In the genomic region with DNA sequence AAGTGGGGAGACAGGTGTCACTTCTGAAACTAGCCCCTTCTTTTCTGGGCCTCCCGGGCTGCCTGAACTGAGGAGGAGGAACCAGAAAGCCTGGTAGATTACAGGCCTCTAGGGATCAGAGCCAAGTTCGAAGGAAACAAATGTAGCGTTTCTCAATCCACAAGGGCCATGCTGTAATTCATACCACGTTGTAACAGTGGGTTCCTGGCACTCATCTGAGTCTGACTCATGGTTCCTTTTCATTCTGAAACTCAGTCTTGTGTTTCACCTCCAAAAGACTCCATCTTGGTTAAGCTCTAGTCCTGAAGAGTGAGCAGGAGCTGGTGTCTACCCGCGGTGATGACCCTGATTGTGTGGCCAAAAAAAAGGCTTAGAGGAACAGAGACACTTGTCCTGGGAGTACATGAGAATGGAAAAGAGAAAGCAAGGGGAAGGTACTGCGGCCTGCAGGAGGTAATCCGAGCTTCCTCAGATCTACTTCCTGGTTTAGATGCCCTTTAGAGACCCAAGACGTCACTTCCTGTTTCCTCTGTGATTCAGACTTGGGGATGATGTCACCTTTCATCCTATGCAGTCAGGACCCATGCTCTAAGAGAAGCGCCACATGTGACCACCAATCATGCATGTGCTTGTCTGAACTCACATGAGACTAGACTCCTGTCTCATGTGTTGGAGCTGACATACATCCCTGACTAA, we compare ENCODE assay signal across 12 mouse cellular contexts. TPM values are rescaled to one million over a fixed set of nuclear protein-coding genes. Genes with fewer than 3 reads are reported as not detected.
A peak's percentile ranks its signal among the peaks of the same experiment; 100 is the strongest.
DNase-seq lines count a peak whose midpoint lies in the region; ATAC-seq and TF ChIP-seq lines count a peak whose summit lies in the region.
"Had no signal": no experiment of that assay in that cellular context is flagged by ENCODE, and none has a peak within 500 bp of the region (broad histone marks: within the 10 kb centered on the region; RNA-seq: fewer than 3 reads in every experiment).

No protein-coding gene starts in this region.

- no peak overlapping the region for H3K27ac ChIP-seq in hindbrain, embryonic 16.5 days (ENCODE audit: low read depth, low read length)
- H3K27ac ChIP-seq: gastrocnemius, adult 2 months; limb, embryonic 13.5 days had no signal

- DNase-seq in kidney, adult 9 months: peak; percentile 5
- no peak for DNase-seq in kidney, postnatal 10 days
- DNase-seq in Patski (ENCODE audit: low read depth, low spot score): peak; percentile 65
- DNase-seq in gonadal fat pad, adult 2 months (ENCODE audit: low read depth): peak; percentile 76
- DNase-seq in natural killer cell, adult 2 months (ENCODE audit: low spot score in 2 of 2): peak; percentile 22 to 56
- no peak for DNase-seq in gastrocnemius, adult 8-10 months (ENCODE audit: low spot score in 2 of 2)
- DNase-seq in cerebellum, adult 18-20 months: no peak
- DNase-seq: cerebellum, adult 8-10 months; gastrocnemius, adult 2 months had no signal

- H3K9ac ChIP-seq in hindbrain, embryonic 16.5 days (ENCODE audit: low read depth, low read length): no peak overlapping the region
- H3K9ac ChIP-seq: limb, embryonic 13.5 days had no signal

- H3K4me1 ChIP-seq in hindbrain, embryonic 16.5 days (ENCODE audit: control insufficient read depth, insufficient read depth, low read depth, low read length): no peaks in the 10 kb centered on the region

- TF ChIP-seq CTCF in Patski (IDR thresholded peaks at IDR 0.05): no peak

- no peaks in the 10 kb centered on the region for H3K36me3 ChIP-seq in hindbrain, embryonic 16.5 days (ENCODE audit: control insufficient read depth, insufficient read depth, low read length)
- H3K36me3 ChIP-seq: G1E; limb, embryonic 13.5 days had no signal

- CTCF ChIA-PET in Patski (lab: Charles Lee): interaction anchor here (1.4 kb wide), 1 partner anchor 400 kb away, joined by 3 read pairs; the partner anchor contains the start of gene Hlcs

- 78% methylated on average over 10 of the region's 10 CpGs for WGBS in hindbrain, embryonic 16.5 days

- POLR2A ChIA-PET in Patski (lab: Charles Lee): interaction anchor here (1.7 kb wide), 1 partner anchor 7 kb away, joined by 4 read pairs; no protein-coding TSS in a partner anchor

- H3K4me3 ChIP-seq in hindbrain, embryonic 16.5 days (ENCODE audit: low read length): no peak overlapping the region
- H3K4me3 ChIP-seq: gastrocnemius, adult 2 months; limb, embryonic 13.5 days had no signal

- ATAC-seq in Patski: peak; percentile 36
- ATAC-seq in hindbrain, embryonic 16.5 days: no peak

- in situ Hi-C loops in Patski (cut with MboI; ENCODE audit: low pct_unique_long_range_greater_than_20kb): no loop called here

- no peak overlapping the region for H3K4me2 ChIP-seq in hindbrain, embryonic 16.5 days (ENCODE audit: low read length)
- H3K4me2 ChIP-seq: limb, embryonic 13.5 days had no signal

- H3K9me3 ChIP-seq in hindbrain, embryonic 16.5 days (ENCODE audit: control insufficient read depth, low read length): no peaks in the 10 kb centered on the region
- H3K9me3 ChIP-seq: G1E; limb, embryonic 13.5 days had no signal

- H3K27me3 ChIP-seq in Patski: no peaks in the 10 kb centered on the region
- H3K27me3 ChIP-seq in hindbrain, embryonic 16.5 days (replicated peaks; ENCODE audit: control insufficient read depth, insufficient read depth, low read length): no peaks in the 10 kb centered on the region
- H3K27me3 ChIP-seq: limb, embryonic 13.5 days had no signal

RNA-seq across cellular contexts. Expression of gene Chaf1b, which starts 30.3 kb away (rescaled TPM):
- polyA plus RNA-seq in Patski (2021): 32.1 TPM
- polyA plus RNA-seq in gonadal fat pad, adult 2 months (2012; rRNA removed): 4.5 and 5.3 TPM in 2 replicates
- polyA plus RNA-seq in hindbrain, embryonic 16.5 days (2015; fragmentation: Nextera tagmentation; extraction: Ambion mirVana): 17.9 and 20.0 TPM in 2 replicates
- total RNA-seq in gastrocnemius, adult 8-10 months (2022): under 1 TPM in 3 of 4 experiments, not detected in 1; 0.12 to 0.38 (median 0.29) TPM

Comparison
In these comparisons a context has a peak if more than half of its experiments do, and no peak if none do; other contexts are left out.
1. DNase-seq: peak in kidney, adult 9 months (single experiment), Patski (single experiment), gonadal fat pad, adult 2 months (single experiment) and natural killer cell, adult 2 months (2 of 2); none in kidney, postnatal 10 days (single experiment), gastrocnemius, adult 8-10 months (0 of 2) and cerebellum, adult 18-20 months (0 of 2).